Mouse (Mus musculus) inflammation-experienced regulatory T-cells, adult 6 months (primary cell): ENCODE data around the gene Olfr1361. TPM values are rescaled to one million over a fixed set of nuclear protein-coding genes. Genes with fewer than 3 reads are reported as not detected.

Experiments
- ATAC-seq: one replicate; pipeline ENCODE4 v1.8.0; 2017
- polyA plus RNA-seq, 3 experiments: library from polyadenylated mRNA; unstranded; fragments of 100-300 nt; shearing (Covaris generic); gene quantifications; one replicate each; pipeline ENCODE4 v1.2.1; 2017

Olfr1361 gene
- polyA plus RNA-seq = not detected

DNA sequence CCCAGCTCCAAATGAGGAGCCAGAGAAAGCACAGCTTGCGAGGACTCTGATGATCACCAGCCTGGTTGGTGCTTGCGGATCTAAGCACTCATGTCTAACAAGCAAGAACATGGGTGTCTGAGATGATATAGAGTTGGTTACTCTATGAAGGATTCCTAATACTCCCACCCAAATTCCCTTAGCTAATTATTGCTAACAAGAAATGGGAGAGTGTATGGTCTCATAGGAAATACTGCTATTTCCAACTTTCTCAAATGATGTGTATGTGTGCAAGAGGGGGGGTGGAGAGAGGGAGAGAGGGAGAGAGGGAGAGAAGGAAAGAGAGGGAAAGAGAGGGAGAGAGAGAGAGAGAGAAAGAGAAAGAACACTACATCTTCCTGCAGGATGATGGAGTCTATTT is at the start of gene Olfr1361:
Gene Olfr1361 (minus strand): TSS at position 101 of the 400 bp plus-strand sequence.
- no peak for ATAC-seq

DNA sequence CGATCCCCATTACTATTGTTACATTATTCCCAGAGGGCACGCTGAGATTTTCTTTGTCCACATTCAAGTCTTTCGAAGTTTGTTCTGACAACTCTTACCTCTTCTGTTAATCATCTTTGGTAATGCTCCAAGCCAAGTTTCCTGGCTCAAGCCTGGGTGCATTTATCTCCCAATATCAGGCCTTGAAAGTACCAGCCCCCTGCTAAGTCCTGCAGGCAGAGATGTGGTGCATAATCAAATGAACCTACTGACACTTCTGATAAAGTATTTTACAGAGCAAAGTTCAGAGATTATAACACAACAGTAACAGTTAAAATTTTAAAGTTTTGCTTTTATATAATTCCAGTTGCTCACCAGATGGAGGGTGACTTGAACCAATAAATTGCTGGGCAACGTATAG is 48.5 kb upstream of the Olfr1361 start:
- no peak for ATAC-seq

DNA sequence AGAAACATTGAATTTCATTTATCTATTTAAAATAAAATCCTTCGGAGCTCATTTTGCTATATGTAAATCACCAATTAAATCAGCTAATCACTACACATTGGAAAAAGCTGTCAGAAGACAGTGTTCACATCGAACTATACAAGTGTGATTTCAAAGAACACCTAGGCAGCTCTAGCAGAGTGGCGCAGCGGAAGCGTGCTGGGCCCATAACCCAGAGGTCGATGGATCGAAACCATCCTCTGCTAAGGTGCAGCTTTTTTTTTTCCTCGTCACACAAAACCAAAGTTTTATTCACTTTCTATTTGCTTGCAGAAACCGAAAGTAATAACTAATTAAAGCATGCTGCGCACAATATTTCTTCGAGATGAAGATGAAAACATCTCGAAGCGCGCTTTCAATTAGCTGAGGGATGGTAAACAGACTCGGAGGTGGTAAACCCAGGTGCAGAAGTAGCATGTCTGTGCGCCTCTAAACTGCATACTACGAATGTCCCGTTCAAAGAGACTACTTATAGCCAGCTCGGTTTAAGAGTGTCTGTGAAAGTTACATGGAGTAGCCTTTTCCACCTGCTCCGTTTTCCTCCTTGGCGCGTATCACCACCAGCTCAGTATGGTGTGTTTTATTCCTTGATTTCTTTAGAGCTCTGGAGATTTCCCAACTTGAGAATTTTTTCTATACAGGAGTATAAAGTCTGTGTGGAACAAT is 47.8 kb upstream of the Olfr1361 start:
- ATAC-seq = peak; percentile 72

DNA sequence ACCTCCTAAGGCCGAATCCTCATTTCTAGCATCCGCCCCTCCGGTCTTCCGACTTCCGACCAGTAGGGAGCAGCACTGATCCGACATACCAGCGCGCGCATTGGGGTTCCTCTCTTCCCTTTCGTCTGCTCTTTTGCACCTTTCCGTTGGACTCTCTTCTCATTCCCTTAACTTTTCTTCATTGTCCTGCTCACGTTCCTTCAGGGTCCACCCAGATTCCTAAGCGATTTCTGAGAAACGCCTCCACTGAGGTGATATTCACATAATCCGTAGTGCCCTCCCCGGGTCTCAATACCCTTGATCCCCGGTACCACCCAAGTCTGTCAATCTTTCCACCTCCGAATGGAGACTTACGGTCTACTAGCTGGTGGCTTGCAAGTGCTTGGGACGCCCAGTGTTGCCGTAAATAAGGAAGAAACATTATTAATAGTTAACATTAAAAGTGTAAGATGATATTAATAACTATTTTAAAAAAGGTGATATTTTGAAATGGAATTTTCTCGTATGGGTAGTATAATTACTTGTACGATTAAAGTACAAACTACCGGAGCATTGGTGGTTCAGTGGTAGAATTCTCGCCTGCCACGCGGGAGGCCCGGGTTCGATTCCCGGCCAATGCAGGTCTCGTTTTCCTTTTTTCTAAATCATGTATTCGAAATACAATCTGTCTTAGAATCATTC is 47.0 kb upstream of the Olfr1361 start:
- ATAC-seq = peak; percentile 67

DNA sequence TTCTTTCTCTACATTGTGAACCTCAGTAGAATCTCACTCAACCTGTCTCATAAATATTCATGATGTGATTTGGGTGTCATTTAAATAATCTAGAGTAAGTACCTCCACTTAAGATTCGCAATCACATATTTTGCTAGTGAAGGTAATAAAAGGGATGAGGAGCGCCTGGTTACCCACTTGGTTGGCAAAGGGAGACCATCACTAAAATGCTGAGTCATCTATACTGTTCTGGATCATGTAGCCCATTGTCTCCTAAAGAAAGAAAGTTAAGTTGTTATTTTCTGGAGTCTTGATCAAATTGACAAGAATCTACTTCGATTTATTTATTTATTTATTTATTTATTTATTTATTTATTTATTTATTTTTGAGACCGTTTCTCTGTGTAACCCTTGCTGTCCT is 43.5 kb upstream of the Olfr1361 start:
- no peak for ATAC-seq

DNA sequence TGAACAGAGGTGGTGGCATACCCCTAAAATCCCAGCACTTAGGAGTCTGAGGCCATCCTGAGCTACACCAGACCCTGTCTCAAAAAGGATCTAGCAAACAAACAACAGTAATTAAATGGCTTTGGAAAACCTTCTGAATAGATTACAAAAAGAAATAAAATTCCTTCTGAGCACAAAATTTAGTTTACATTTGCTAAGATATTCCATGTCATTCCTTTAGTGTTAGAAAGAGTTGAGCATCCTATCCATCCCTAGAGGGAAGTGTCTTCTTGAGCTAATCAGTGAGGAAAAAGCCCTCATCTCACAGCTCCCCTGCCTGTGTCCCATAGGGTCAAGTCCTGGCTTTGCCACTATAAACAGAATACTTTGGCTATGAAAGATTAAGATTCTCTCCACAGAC is 34.6 kb upstream of the Olfr1361 start, which contains the start of gene Olfr1359:
Gene Olfr1359 (plus strand): TSS at position 301 of the 400 bp plus-strand sequence.
- ATAC-seq = no peak

DNA sequence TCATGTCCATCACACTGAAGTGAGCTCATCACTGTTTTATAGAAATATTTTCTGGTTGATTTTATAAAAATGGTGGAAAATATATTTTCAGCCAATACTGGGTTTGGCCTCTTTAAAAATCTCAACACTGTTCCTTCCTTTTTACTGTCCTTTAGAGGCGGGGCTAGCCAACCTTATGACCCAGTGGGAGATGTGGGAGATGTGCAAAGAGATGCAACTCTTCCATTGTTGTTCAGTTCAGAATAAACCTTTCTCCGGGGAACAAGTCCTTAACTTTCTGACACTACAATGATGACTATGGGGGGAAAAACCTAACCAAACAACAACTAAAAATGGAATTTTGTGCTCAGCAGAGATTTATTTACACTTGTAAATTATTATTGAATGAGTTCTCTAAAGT is 14.1 kb upstream of the Olfr1361 start, which contains the start of gene Olfr1360:
Gene Olfr1360 (minus strand): TSS at position 101 of the 400 bp plus-strand sequence.
- ATAC-seq = no peak

DNA sequence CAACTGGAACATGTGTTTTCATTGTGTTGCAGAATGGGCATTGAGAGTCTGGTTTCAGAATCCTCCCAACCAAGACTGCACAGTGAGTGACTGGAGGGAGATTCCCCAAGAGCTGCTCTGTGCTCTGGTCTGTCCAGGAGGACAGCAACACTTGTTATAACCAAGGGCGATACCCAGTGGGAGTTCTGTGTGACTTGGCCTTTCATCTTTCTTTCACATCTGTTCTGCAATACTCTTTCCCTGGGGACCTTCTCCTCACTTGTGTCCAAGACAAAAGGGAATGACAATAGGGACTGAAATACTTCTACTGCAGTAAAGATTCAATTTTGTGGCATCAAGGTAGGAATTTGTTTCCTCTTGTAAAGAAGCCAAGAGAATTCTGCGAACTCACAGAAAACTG is 20.8 kb downstream of the Olfr1361 start, which contains the start of gene Olfr11:
Gene Olfr11 (minus strand): TSS at position 101 of the 400 bp plus-strand sequence.
- no peak for ATAC-seq

DNA sequence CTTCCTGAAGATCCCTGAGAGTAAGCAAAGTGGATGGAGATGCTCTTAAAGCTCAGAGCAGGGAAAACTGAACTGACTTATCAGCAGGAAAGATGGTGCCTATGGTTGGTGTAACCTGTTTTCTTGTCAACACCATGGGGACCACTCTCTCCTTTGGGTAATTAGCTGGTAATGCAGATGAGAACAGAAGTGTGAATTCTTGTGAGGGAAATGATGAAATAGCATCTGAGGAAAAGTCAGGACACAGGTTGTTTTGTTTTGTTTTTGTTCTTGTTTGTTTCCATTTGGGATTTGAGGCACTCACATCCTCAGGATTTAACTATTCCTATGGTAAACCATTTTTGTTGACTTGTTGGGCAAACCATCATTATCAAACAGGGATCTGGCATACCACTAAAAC is 49.3 kb downstream of the Olfr1361 start, which contains the start of gene Olfr1362:
Gene Olfr1362 (minus strand): TSS at position 101 of the 400 bp plus-strand sequence.
- ATAC-seq = no peak

Other genes starting within 250 kb of the Olfr1361 start
- gene Pgbd1, start 222.3 kb downstream of the Olfr1361 start, polyA plus RNA-seq = 1 to 10 TPM in 2 of 3 experiments, under 1 TPM in 1; 0.68 to 1.7 (median 1.6) TPM
- 10 to 100 TPM; 42.6 to 84.1 (median 72.6) TPM for gene Zscan26, start 209.7 kb downstream of the Olfr1361 start, polyA plus RNA-seq
- under 1 TPM in 1 of 3 experiments, not detected in 2; 0.62 TPM for gene Nkapl, start 194.9 kb downstream of the Olfr1361 start, polyA plus RNA-seq
- gene Zkscan4, start 184.5 kb downstream of the Olfr1361 start, polyA plus RNA-seq = not detected
- gene Gm10065, start 183.9 kb downstream of the Olfr1361 start, polyA plus RNA-seq = not detected
- under 1 TPM in 1 of 3 experiments, not detected in 2; 0.17 TPM for gene AK157302, start 168.2 kb downstream of the Olfr1361 start, polyA plus RNA-seq
- 10 to 100 TPM in 2 of 3 experiments, 1 to 10 TPM in 1; 5.4 to 41.4 (median 31.6) TPM for gene Gm11273, start 162.0 kb downstream of the Olfr1361 start, polyA plus RNA-seq
- gene Zkscan8, start 132.3 kb downstream of the Olfr1361 start, polyA plus RNA-seq = 1 to 10 TPM; 5.8 to 8.7 (median 5.9) TPM
- not detected for gene Olfr1366, start 120.6 kb downstream of the Olfr1361 start, polyA plus RNA-seq
- gene Olfr1535, start 103.5 kb downstream of the Olfr1361 start, polyA plus RNA-seq = under 1 TPM in 2 of 3 experiments, not detected in 1; 0.11 to 0.19 TPM
- gene Olfr1364, start 81.6 kb downstream of the Olfr1361 start, polyA plus RNA-seq = not detected
- gene Olfr1362, start 49.4 kb downstream of the Olfr1361 start, polyA plus RNA-seq = not detected
- gene Olfr11, start 20.9 kb downstream of the Olfr1361 start, polyA plus RNA-seq = not detected
- not detected for gene Olfr1360, start 14.0 kb upstream of the Olfr1361 start, polyA plus RNA-seq
- not detected for gene Olfr1359, start 34.7 kb upstream of the Olfr1361 start, polyA plus RNA-seq
- gene Hist1h2bl, start 52.8 kb upstream of the Olfr1361 start, polyA plus RNA-seq = not detected
- 10 to 100 TPM in 1 of 3 experiments, not detected in 2; 25.0 TPM for gene Hist1h2ai, start 53.0 kb upstream of the Olfr1361 start, polyA plus RNA-seq
- 1 to 10 TPM in 1 of 3 experiments, not detected in 2; 4.9 TPM for gene Hist1h3h, start 54.3 kb upstream of the Olfr1361 start, polyA plus RNA-seq
- 1 to 10 TPM in 2 of 3 experiments, not detected in 1; 1.6 to 4.7 TPM for gene Hist1h2bm, start 58.7 kb upstream of the Olfr1361 start, polyA plus RNA-seq
- not detected for gene Hist1h4j, start 71.7 kb upstream of the Olfr1361 start, polyA plus RNA-seq
- gene Hist1h4k, start 87.1 kb upstream of the Olfr1361 start, polyA plus RNA-seq = 10 to 100 TPM in 1 of 3 experiments, 1 to 10 TPM in 2; 1.5 to 15.3 (median 8.0) TPM
- 1 to 10 TPM in 1 of 3 experiments, not detected in 2; 6.2 TPM for gene Hist1h2ak, start 90.4 kb upstream of the Olfr1361 start, polyA plus RNA-seq
- gene Hist1h2bn, start 90.7 kb upstream of the Olfr1361 start, polyA plus RNA-seq = 1 to 10 TPM in 2 of 3 experiments, not detected in 1; 1.8 to 3.0 TPM
- 10 to 100 TPM in 1 of 3 experiments, 1 to 10 TPM in 2; 3.0 to 89.4 (median 8.5) TPM for gene Hist1h1b, start 117.2 kb upstream of the Olfr1361 start, polyA plus RNA-seq
- 1 to 10 TPM in 2 of 3 experiments, not detected in 1; 3.1 to 3.4 TPM for gene Hist1h3i, start 120.0 kb upstream of the Olfr1361 start, polyA plus RNA-seq
- gene Hist1h2an, start 123.8 kb upstream of the Olfr1361 start, polyA plus RNA-seq = 1 to 10 TPM in 1 of 3 experiments, not detected in 2; 3.5 TPM
- 1 to 10 TPM; 1.6 to 3.6 (median 3.0) TPM for gene Hist1h2bp, start 124.1 kb upstream of the Olfr1361 start, polyA plus RNA-seq
- 10 to 100 TPM in 1 of 3 experiments, 1 to 10 TPM in 1, not detected in 1; 6.1 to 12.5 TPM for gene Hist1h2bq, start 146.8 kb upstream of the Olfr1361 start, polyA plus RNA-seq
- gene Hist1h2ao, start 147.1 kb upstream of the Olfr1361 start, polyA plus RNA-seq = 10 to 100 TPM in 1 of 3 experiments, 1 to 10 TPM in 1, not detected in 1; 2.4 to 11.2 TPM
- gene Hist1h4m, start 148.4 kb upstream of the Olfr1361 start, polyA plus RNA-seq = 10 to 100 TPM in 1 of 3 experiments, 1 to 10 TPM in 2; 5.8 to 17.9 (median 8.9) TPM
- gene Hist1h4n, start 168.8 kb upstream of the Olfr1361 start, polyA plus RNA-seq = 1 to 10 TPM in 2 of 3 experiments, not detected in 1; 6.5 to 9.3 TPM
- gene Hist1h2ap, start 170.1 kb upstream of the Olfr1361 start, polyA plus RNA-seq = 100 to 1,000 TPM in 1 of 3 experiments, 10 to 100 TPM in 2; 58.0 to 576 (median 60.6) TPM
- gene Hist1h2br, start 170.4 kb upstream of the Olfr1361 start, polyA plus RNA-seq = 10 to 100 TPM in 1 of 3 experiments, 1 to 10 TPM in 1, not detected in 1; 6.1 to 12.2 TPM